Mouse (Mus musculus) intestine, embryonic 16.5 days (tissue): ENCODE measurements around the gene Hoxa7. TPM values are rescaled to one million over a fixed set of nuclear protein-coding genes. Genes with fewer than 3 reads are reported as not detected.

Source experiments
- ATAC-seq: fragments of 200-750 bp; cut with Nextera tagmentation; 2 replicates; pipeline ENCODE4 v1.8.0; 2017; ENCODE audit warnings: moderate TSS enrichment, moderate library complexity
- H3K27ac ChIP-seq: fragments of 300-500 bp; sonication (generic); 2 replicates; pipeline ENCODE4 v1.5.1; 2014; ENCODE audit warnings: mild to moderate bottlenecking, low read length
- H3K27me3 ChIP-seq: fragments of 300-500 bp; sonication (generic); replicated peaks from 2 replicates; pipeline ENCODE4 v1.6.1; 2014; ENCODE audit warnings: low read length, control low read depth, mixed read lengths; ENCODE audit not compliant: control insufficient read depth, insufficient read depth
- H3K36me3 ChIP-seq: fragments of 300-500 bp; sonication (generic); 2 replicates; pipeline ENCODE4 v1.6.1; 2014; ENCODE audit warnings: low read length, control low read depth; ENCODE audit not compliant: control insufficient read depth, insufficient read depth
- H3K4me1 ChIP-seq: fragments of 300-500 bp; sonication (generic); 2 replicates; pipeline ENCODE4 v1.6.1; 2014; ENCODE audit warnings: low read length, control low read depth, mixed read lengths; ENCODE audit not compliant: control insufficient read depth, insufficient read depth
- H3K4me2 ChIP-seq: fragments of 300-500 bp; sonication (generic); 2 replicates; pipeline ENCODE4 v1.6.1; 2014; ENCODE audit warnings: low read depth, low read length, control low read depth
- H3K4me3 ChIP-seq: fragments of 300-500 bp; sonication (generic); 2 replicates; pipeline ENCODE4 v1.5.1; 2014; ENCODE audit warnings: mild to moderate bottlenecking, low read length
- H3K9ac ChIP-seq: fragments of 300-500 bp; sonication (generic); 2 replicates; pipeline ENCODE4 v1.6.1; 2014; ENCODE audit warnings: low read depth, low read length
- H3K9me3 ChIP-seq: fragments of 300-500 bp; sonication (generic); 2 replicates; pipeline ENCODE4 v1.6.1; 2016; ENCODE audit warnings: low read length, control low read depth; ENCODE audit not compliant: control insufficient read depth
- WGBS: fragments of 180-500 bp; shearing (Covaris S2); extraction: QIAGEN DNeasy Blood & Tissue Kit; methylation state at CpG from one replicate; pipeline ENCODE4 v1.1.7; 2014; 5-methylcytosine and 5-hydroxymethylcytosine counted together
- polyA plus RNA-seq: library from polyadenylated mRNA; unstranded; fragments of >200 nt; fragmentation: Nextera tagmentation; extraction: Ambion mirVana; gene quantifications from 2 replicates; pipeline ENCODE4 v1.2.1, GENCODE M21; 2015

Gene Hoxa7
- polyA plus RNA-seq, 1 experiment from 2014 or later, result 8.2 TPM

GRCm38 (mm10) chr6:52183311-52184080 is 38.2 kb downstream of the Hoxa7 start:
- peak; percentile 63 for ATAC-seq
- Histone ChIP-seq H3K4me3 (peak overlapping the region; percentile 13; the same call in 1 of the 2 replicates), H3K27me3 (peaks cover 8% of the 10 kb centered on the region), H3K4me1 (peaks cover 50% of the 10 kb centered on the region), H3K4me2 (peak overlapping the region; percentile 43), H3K9ac (peak overlapping the region; percentile 53), H3K27ac (peak overlapping the region; percentile 86), H3K9me3 (no peaks in the 10 kb centered on the region), H3K36me3 (no peaks in the 10 kb centered on the region)
- WGBS, result 18% methylated on average over 10 of the region's 10 CpGs

GRCm38 (mm10) chr6:52182793-52183192 is 38.9 kb downstream of the Hoxa7 start:
- 40% methylated on average over 1 of the region's 1 CpGs for WGBS
- H3K9ac ChIP-seq, result peak overlapping the region; percentile 53
- ATAC-seq, result peak; percentile 34; the same call in 1 of the 2 replicates
- peak overlapping the region; percentile 43 for H3K4me2 ChIP-seq
- no peaks in the 10 kb centered on the region for H3K36me3 ChIP-seq
- peaks cover 8% of the 10 kb centered on the region for H3K27me3 ChIP-seq
- 0 out of 2 replicates have a peak overlapping the region, but pooled peaks have one; percentile 8 for H3K4me3 ChIP-seq
- peaks cover 51% of the 10 kb centered on the region for H3K4me1 ChIP-seq
- peak overlapping the region; percentile 86 for H3K27ac ChIP-seq
- no peaks in the 10 kb centered on the region for H3K9me3 ChIP-seq

- Histone ChIP-seq H3K4me3 (no peak overlapping the region), H3K9ac (0 out of 2 replicates have a peak overlapping the region, but pooled peaks have one; percentile 79), H3K4me1 (peaks cover 58% of the 10 kb centered on the region), H3K27me3 (peaks cover 8% of the 10 kb centered on the region), H3K27ac (no peak overlapping the region), H3K4me2 (no peak overlapping the region), H3K36me3 (no peaks in the 10 kb centered on the region), H3K9me3 (no peaks in the 10 kb centered on the region)
- no peak for ATAC-seq
- WGBS, result 50% methylated on average over 2 of the region's 2 CpGs
Observed at GRCm38 (mm10) chr6:52182030-52182429, 39.6 kb downstream of the Hoxa7 start.

GRCm38 (mm10) chr6:52180726-52181125 is 40.9 kb downstream of the Hoxa7 start:
- peak overlapping the region; percentile 63 for H3K4me3 ChIP-seq
- no peak for ATAC-seq
- no peaks in the 10 kb centered on the region for H3K36me3 ChIP-seq
- H3K27me3 ChIP-seq, result peaks cover 8% of the 10 kb centered on the region
- H3K4me2 ChIP-seq, result peak overlapping the region; percentile 82
- WGBS, result 42% methylated on average over 3 of the region's 3 CpGs
- H3K9me3 ChIP-seq, result no peaks in the 10 kb centered on the region
- peak overlapping the region; percentile 61 for H3K27ac ChIP-seq
- peak overlapping the region; percentile 79 for H3K9ac ChIP-seq
- H3K4me1 ChIP-seq, result peaks cover 60% of the 10 kb centered on the region

GRCm38 (mm10) chr6:52180213-52180710 is 41.4 kb downstream of the Hoxa7 start:
- H3K4me2 ChIP-seq, result peak overlapping the region; percentile 82
- H3K36me3 ChIP-seq, result no peaks in the 10 kb centered on the region
- H3K4me3 ChIP-seq, result peak overlapping the region; percentile 63
- 43% methylated on average over 11 of the region's 11 CpGs for WGBS
- H3K27me3 ChIP-seq, result peaks cover 8% of the 10 kb centered on the region
- H3K9me3 ChIP-seq, result no peaks in the 10 kb centered on the region
- peak overlapping the region; percentile 79 for H3K9ac ChIP-seq
- ATAC-seq, result no peak
- peaks cover 55% of the 10 kb centered on the region for H3K4me1 ChIP-seq
- H3K27ac ChIP-seq, result peak overlapping the region; percentile 61

GRCm38 (mm10) chr6:52179690-52180089 is 42.0 kb downstream of the Hoxa7 start:
- Histone ChIP-seq H3K27ac (peak overlapping the region; percentile 61), H3K27me3 (peaks cover 8% of the 10 kb centered on the region), H3K9me3 (no peaks in the 10 kb centered on the region), H3K4me2 (peak overlapping the region; percentile 82), H3K36me3 (no peaks in the 10 kb centered on the region), H3K4me1 (peaks cover 50% of the 10 kb centered on the region), H3K4me3 (peak overlapping the region; percentile 63), H3K9ac (peak overlapping the region; percentile 79)
- whole genome bisulfite sequencing, result 36% methylated on average over 10 of the region's 10 CpGs
- ATAC-seq, result no peak

- ATAC-seq, result no peak
- H3K27ac ChIP-seq, result peak overlapping the region; percentile 61
- H3K36me3 ChIP-seq, result no peaks in the 10 kb centered on the region
- peaks cover 44% of the 10 kb centered on the region for H3K4me1 ChIP-seq
- peaks cover 8% of the 10 kb centered on the region for H3K27me3 ChIP-seq
- H3K4me3 ChIP-seq, result peak overlapping the region; percentile 63
- WGBS, result 37% methylated on average over 4 of the region's 4 CpGs
- no peaks in the 10 kb centered on the region for H3K9me3 ChIP-seq
- peak overlapping the region; percentile 79 for H3K9ac ChIP-seq
- peak overlapping the region; percentile 82 for H3K4me2 ChIP-seq
Observed at GRCm38 (mm10) chr6:52178918-52179665, 42.6 kb downstream of the Hoxa7 start.

GRCm38 (mm10) chr6:52177806-52178205 is 43.8 kb downstream of the Hoxa7 start:
- H3K4me1 ChIP-seq, result peaks cover 34% of the 10 kb centered on the region
- H3K4me2 ChIP-seq, result peak overlapping the region; percentile 82
- H3K36me3 ChIP-seq, result no peaks in the 10 kb centered on the region
- 11% methylated on average over 9 of the region's 9 CpGs for WGBS
- no peaks in the 10 kb centered on the region for H3K9me3 ChIP-seq
- H3K27me3 ChIP-seq, result peaks cover 8% of the 10 kb centered on the region
- H3K27ac ChIP-seq, result peak overlapping the region; percentile 96
- ATAC-seq, result no peak
- peak overlapping the region; percentile 79 for H3K9ac ChIP-seq
- peak overlapping the region; percentile 63 for H3K4me3 ChIP-seq

GRCm38 (mm10) chr6:52177061-52177735 is 44.5 kb downstream of the Hoxa7 start, which contains the start of gene 5730596B20Rik:
Gene 5730596B20Rik (plus strand): TSS chr6:52177498.
- WGBS, result 2% methylated on average over 36 of the region's 36 CpGs
- Histone ChIP-seq H3K27me3 (peaks cover 8% of the 10 kb centered on the region), H3K9ac (peak within 1 kb of the TSS; percentile 79), H3K4me1 (peaks cover 41% of the 10 kb centered on the region), H3K4me2 (peak within 1 kb of the TSS; percentile 82), H3K9me3 (no peaks in the 10 kb centered on the region), H3K4me3 (peak within 1 kb of the TSS; percentile 63), H3K27ac (peak within 1 kb of the TSS; percentile 96), H3K36me3 (no peaks in the 10 kb centered on the region)
- ATAC-seq, result no peak
